Mouse (Mus musculus): Measurements from ENCODE around the gene Lmf1. TPM values are rescaled to one million over a fixed set of nuclear protein-coding genes. Genes with fewer than 3 reads are reported as not detected.

The Lmf1 gene
- polyA plus RNA-seq, 1 experiment from 2014 or later, result 34.9 TPM

- no peak for ATAC-seq (replicated peaks; ENCODE audit: insufficient number of reproducible peaks, low FRiP score, low TSS enrichment)
- Histone ChIP-seq H3K9ac (ENCODE audit: low read depth, low read length) (no peak overlapping the region), H3K4me1 (ENCODE audit: control insufficient read depth, insufficient read depth, low read length) (no peaks in the 10 kb centered on the region), H3K27me3 (ENCODE audit: control insufficient read depth, insufficient read depth, low read length) (no peaks in the 10 kb centered on the region), H3K36me3 (ENCODE audit: control insufficient read depth, insufficient read depth, low read length) (no peaks in the 10 kb centered on the region; the same call in 1 of the 2 replicates), H3K4me2 (no peak overlapping the region), H3K9me3 (replicated peaks; ENCODE audit: control insufficient read depth, low read length) (no peaks in the 10 kb centered on the region), H3K27ac (ENCODE audit: low read depth, low read length) (no peak overlapping the region), H3K4me3 (ENCODE audit: low read depth, low read length) (no peak overlapping the region)
- 75% methylated on average over 8 of the region's 8 CpGs for WGBS (ENCODE audit: insufficient replicate concordance)
Measured at GRCm38 (mm10) chr17:25635387-25635786, 56.5 kb downstream of the Lmf1 start.

GRCm38 (mm10) chr17:25635806-25636205, 56.9 kb downstream of the Lmf1 start:
- Histone ChIP-seq H3K27ac (ENCODE audit: low read depth, low read length) (no peak overlapping the region), H3K27me3 (ENCODE audit: control insufficient read depth, insufficient read depth, low read length) (no peaks in the 10 kb centered on the region), H3K9ac (ENCODE audit: low read depth, low read length) (no peak overlapping the region), H3K4me1 (ENCODE audit: control insufficient read depth, insufficient read depth, low read length) (no peaks in the 10 kb centered on the region), H3K4me3 (ENCODE audit: low read depth, low read length) (no peak overlapping the region), H3K36me3 (ENCODE audit: control insufficient read depth, insufficient read depth, low read length) (no peaks in the 10 kb centered on the region; the same call in 1 of the 2 replicates), H3K9me3 (replicated peaks; ENCODE audit: control insufficient read depth, low read length) (no peaks in the 10 kb centered on the region), H3K4me2 (no peak overlapping the region)
- 81% methylated on average over 5 of the region's 5 CpGs for WGBS (ENCODE audit: insufficient replicate concordance)
- no peak for ATAC-seq (replicated peaks; ENCODE audit: insufficient number of reproducible peaks, low FRiP score, low TSS enrichment)

- ATAC-seq (replicated peaks; ENCODE audit: insufficient number of reproducible peaks, low FRiP score, low TSS enrichment), result no peak
- Histone ChIP-seq H3K27ac (ENCODE audit: low read depth, low read length) (no peak overlapping the region), H3K9ac (ENCODE audit: low read depth, low read length) (no peak overlapping the region), H3K27me3 (ENCODE audit: control insufficient read depth, insufficient read depth, low read length) (no peaks in the 10 kb centered on the region), H3K36me3 (ENCODE audit: control insufficient read depth, insufficient read depth, low read length) (no peaks in the 10 kb centered on the region), H3K9me3 (replicated peaks; ENCODE audit: control insufficient read depth, low read length) (no peaks in the 10 kb centered on the region), H3K4me1 (ENCODE audit: control insufficient read depth, insufficient read depth, low read length) (no peaks in the 10 kb centered on the region), H3K4me2 (no peak overlapping the region), H3K4me3 (ENCODE audit: low read depth, low read length) (no peak overlapping the region)
- WGBS (ENCODE audit: insufficient replicate concordance), result 90% methylated on average over 7 of the region's 7 CpGs
Measured at GRCm38 (mm10) chr17:25637986-25638385, 59.1 kb downstream of the Lmf1 start.

- Histone ChIP-seq H3K27me3 (ENCODE audit: control insufficient read depth, insufficient read depth, low read length) (no peaks in the 10 kb centered on the region), H3K4me1 (ENCODE audit: control insufficient read depth, insufficient read depth, low read length) (peaks cover 3% of the 10 kb centered on the region; the same call in 1 of the 2 replicates), H3K27ac (ENCODE audit: low read depth, low read length) (no peak overlapping the region), H3K4me3 (ENCODE audit: low read depth, low read length) (no peak overlapping the region), H3K4me2 (no peak overlapping the region), H3K36me3 (ENCODE audit: control insufficient read depth, insufficient read depth, low read length) (no peaks in the 10 kb centered on the region), H3K9me3 (replicated peaks; ENCODE audit: control insufficient read depth, low read length) (no peaks in the 10 kb centered on the region), H3K9ac (ENCODE audit: low read depth, low read length) (no peak overlapping the region)
- 86% methylated on average over 4 of the region's 4 CpGs for WGBS (ENCODE audit: insufficient replicate concordance)
- ATAC-seq (replicated peaks; ENCODE audit: insufficient number of reproducible peaks, low FRiP score, low TSS enrichment), result no peak
Measured at GRCm38 (mm10) chr17:25638442-25638841, 59.6 kb downstream of the Lmf1 start.

GRCm38 (mm10) chr17:25640956-25641355, 62.1 kb downstream of the Lmf1 start:
- 74% methylated on average over 4 of the region's 4 CpGs for WGBS (ENCODE audit: insufficient replicate concordance)
- no peak for ATAC-seq (replicated peaks; ENCODE audit: insufficient number of reproducible peaks, low FRiP score, low TSS enrichment)
- H3K9ac ChIP-seq (ENCODE audit: low read depth, low read length), result no peak overlapping the region
- no peaks in the 10 kb centered on the region for H3K27me3 ChIP-seq (ENCODE audit: control insufficient read depth, insufficient read depth, low read length)
- no peak overlapping the region for H3K4me3 ChIP-seq (ENCODE audit: low read depth, low read length)
- no peak overlapping the region for H3K4me2 ChIP-seq
- no peaks in the 10 kb centered on the region for H3K36me3 ChIP-seq (ENCODE audit: control insufficient read depth, insufficient read depth, low read length)
- H3K27ac ChIP-seq (ENCODE audit: low read depth, low read length), result no peak overlapping the region
- H3K4me1 ChIP-seq (ENCODE audit: control insufficient read depth, insufficient read depth, low read length), result peaks cover 3% of the 10 kb centered on the region; the same call in 1 of the 2 replicates
- H3K9me3 ChIP-seq (replicated peaks; ENCODE audit: control insufficient read depth, low read length), result no peaks in the 10 kb centered on the region

- peaks cover 2% of the 10 kb centered on the region; the same call in 1 of the 2 replicates for H3K36me3 ChIP-seq (ENCODE audit: control insufficient read depth, insufficient read depth, low read length)
- H3K9me3 ChIP-seq (replicated peaks; ENCODE audit: control insufficient read depth, low read length), result no peaks in the 10 kb centered on the region
- H3K4me3 ChIP-seq (ENCODE audit: low read depth, low read length), result no peak overlapping the region
- no peak overlapping the region for H3K4me2 ChIP-seq
- no peak for ATAC-seq (replicated peaks; ENCODE audit: insufficient number of reproducible peaks, low FRiP score, low TSS enrichment)
- peaks cover 3% of the 10 kb centered on the region; the same call in 1 of the 2 replicates for H3K4me1 ChIP-seq (ENCODE audit: control insufficient read depth, insufficient read depth, low read length)
- no peak overlapping the region for H3K27ac ChIP-seq (ENCODE audit: low read depth, low read length)
- no peak overlapping the region for H3K9ac ChIP-seq (ENCODE audit: low read depth, low read length)
- WGBS (ENCODE audit: insufficient replicate concordance), result 69% methylated on average over 8 of the region's 8 CpGs
- no peaks in the 10 kb centered on the region for H3K27me3 ChIP-seq (ENCODE audit: control insufficient read depth, insufficient read depth, low read length)
Measured at GRCm38 (mm10) chr17:25642032-25642431, 63.1 kb downstream of the Lmf1 start.

- 74% methylated on average over 13 of the region's 13 CpGs for WGBS (ENCODE audit: insufficient replicate concordance)
- H3K4me2 ChIP-seq, result no peak overlapping the region
Measured at GRCm38 (mm10) chr17:25643517-25644294, 64.8 kb downstream of the Lmf1 start.

GRCm38 (mm10) chr17:25644761-25645160, 65.9 kb downstream of the Lmf1 start:
- no peaks in the 10 kb centered on the region for H3K27me3 ChIP-seq (ENCODE audit: control insufficient read depth, insufficient read depth, low read length)
- H3K27ac ChIP-seq (ENCODE audit: low read depth, low read length), result no peak overlapping the region
- H3K4me2 ChIP-seq, result no peak overlapping the region
- peaks cover 9% of the 10 kb centered on the region; the same call in 1 of the 2 replicates for H3K4me1 ChIP-seq (ENCODE audit: control insufficient read depth, insufficient read depth, low read length)
- peaks cover 12% of the 10 kb centered on the region for H3K36me3 ChIP-seq (ENCODE audit: control insufficient read depth, insufficient read depth, low read length)
- no peaks in the 10 kb centered on the region for H3K9me3 ChIP-seq (replicated peaks; ENCODE audit: control insufficient read depth, low read length)
- ATAC-seq (replicated peaks; ENCODE audit: insufficient number of reproducible peaks, low FRiP score, low TSS enrichment), result no peak
- WGBS (ENCODE audit: insufficient replicate concordance), result 84% methylated on average over 3 of the region's 3 CpGs
- H3K4me3 ChIP-seq (ENCODE audit: low read depth, low read length), result no peak overlapping the region
- H3K9ac ChIP-seq (ENCODE audit: low read depth, low read length), result no peak overlapping the region

More at GRCm38 (mm10) chr17:25643517-25644294, 64.8 kb downstream of the Lmf1 start:
- peaks cover 7% of the 10 kb centered on the region; the same call in 1 of the 2 replicates for H3K4me1 ChIP-seq (ENCODE audit: control insufficient read depth, insufficient read depth, low read length)
- H3K9ac ChIP-seq (ENCODE audit: low read depth, low read length), result no peak overlapping the region
- H3K9me3 ChIP-seq (replicated peaks; ENCODE audit: control insufficient read depth, low read length), result no peaks in the 10 kb centered on the region
- no peak overlapping the region for H3K4me3 ChIP-seq (ENCODE audit: low read depth, low read length)
- H3K36me3 ChIP-seq (ENCODE audit: control insufficient read depth, insufficient read depth, low read length), result peaks cover 6% of the 10 kb centered on the region; the same call in 1 of the 2 replicates
- no peak overlapping the region for H3K27ac ChIP-seq (ENCODE audit: low read depth, low read length)
- ATAC-seq (replicated peaks; ENCODE audit: insufficient number of reproducible peaks, low FRiP score, low TSS enrichment), result no peak
- H3K27me3 ChIP-seq (ENCODE audit: control insufficient read depth, insufficient read depth, low read length), result no peaks in the 10 kb centered on the region

- Histone ChIP-seq H3K4me1 (ENCODE audit: control insufficient read depth, insufficient read depth, low read length) (peaks cover 9% of the 10 kb centered on the region; the same call in 1 of the 2 replicates), H3K9me3 (replicated peaks; ENCODE audit: control insufficient read depth, low read length) (no peaks in the 10 kb centered on the region), H3K4me3 (ENCODE audit: low read depth, low read length) (no peak overlapping the region), H3K9ac (ENCODE audit: low read depth, low read length) (no peak overlapping the region), H3K27me3 (ENCODE audit: control insufficient read depth, insufficient read depth, low read length) (no peaks in the 10 kb centered on the region), H3K27ac (ENCODE audit: low read depth, low read length) (no peak overlapping the region), H3K36me3 (ENCODE audit: control insufficient read depth, insufficient read depth, low read length) (peaks cover 17% of the 10 kb centered on the region), H3K4me2 (no peak overlapping the region)
- WGBS (ENCODE audit: insufficient replicate concordance), result 88% methylated on average over 9 of the region's 9 CpGs
- ATAC-seq (replicated peaks; ENCODE audit: insufficient number of reproducible peaks, low FRiP score, low TSS enrichment), result no peak
Measured at GRCm38 (mm10) chr17:25645661-25646060, 66.8 kb downstream of the Lmf1 start.
